Mouse (Mus musculus) megakaryocyte, embryonic 14.5 days (primary cell): ENCODE results near the gene Tle6.

Source experiments
- FLI1 ChIP-seq: IDR thresholded peaks from 2 replicates; pipeline ENCODE4 v1.6.1; 2012; ENCODE audit warnings: low read length, inconsistent platforms, mixed read lengths
- GATA1 ChIP-seq: IDR thresholded peaks from 3 replicates; pipeline ENCODE4 v1.6.1; 2012; ENCODE audit warnings: mixed read lengths, low read length, inconsistent platforms, borderline replicate concordance

DNA sequence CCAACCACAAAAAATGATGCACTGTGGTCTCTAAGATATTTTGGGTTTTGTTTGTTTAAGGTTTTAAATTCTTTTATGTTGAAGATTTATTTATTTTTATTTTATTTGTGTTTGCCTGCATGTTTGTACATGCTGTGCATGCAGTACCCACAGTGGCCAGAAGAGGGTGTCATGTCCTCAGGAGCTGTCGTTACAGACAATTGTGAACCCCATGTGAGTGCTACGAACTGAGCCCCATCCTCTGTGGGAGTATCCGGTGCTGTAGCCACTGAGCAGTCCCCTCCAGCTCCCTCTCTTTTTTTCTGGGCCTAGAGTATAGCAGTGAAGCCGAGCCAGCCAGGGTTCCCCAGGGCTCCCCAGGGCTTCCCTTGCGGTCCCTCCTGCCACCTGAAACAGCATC lies 47.6 kb downstream of the Tle6 start:
- no peak for TF ChIP-seq FLI1
- TF ChIP-seq GATA1, result no peak
